Mouse (Mus musculus) liver, postnatal 0 days (tissue): ENCODE measurements at regions not wholly inside any gene's neighbourhood (a gene's known extent, or its start where the extent isn't known, plus 50 kb on each side); places are given as distances from the start of the nearest gene placed in this dataset.

ENCODE experiments used
- ATAC-seq: fragments of 200-750 bp; cut with Nextera tagmentation; 2 replicates; pipeline ENCODE4 v1.8.0; 2017; ENCODE audit warnings: mild to moderate bottlenecking, moderate library complexity
- DNase-seq: peaks from one replicate; pipeline ENCODE4 v3.0.0-alpha.2; 2016
- H3K27ac ChIP-seq: fragments of 300-500 bp; sonication (generic); 2 replicates; pipeline ENCODE4 v1.5.1; 2014; ENCODE audit warnings: antibody characterized with exemption, moderate library complexity, mild to moderate bottlenecking, low read depth
- H3K27me3 ChIP-seq: fragments of 300-500 bp; sonication (generic); 2 replicates; pipeline ENCODE4 v1.6.1; 2014; ENCODE audit warnings: low read length, control low read depth, mixed read lengths; ENCODE audit not compliant: insufficient read depth
- H3K36me3 ChIP-seq: fragments of 300-500 bp; sonication (generic); replicated peaks from 2 replicates; pipeline ENCODE4 v1.6.1; 2014; ENCODE audit warnings: mild to moderate bottlenecking, control low read depth, low read length, moderate library complexity, mixed read lengths; ENCODE audit not compliant: insufficient read depth
- H3K4me1 ChIP-seq: fragments of 300-500 bp; sonication (generic); 2 replicates; pipeline ENCODE4 v1.6.1; 2014; ENCODE audit warnings: antibody characterized with exemption, mild to moderate bottlenecking, control low read depth; ENCODE audit not compliant: insufficient read depth
- H3K4me2 ChIP-seq: fragments of 300-500 bp; sonication (generic); 2 replicates; pipeline ENCODE4 v1.6.1; 2014; ENCODE audit warnings: low read depth, mild to moderate bottlenecking, low read length, moderate library complexity, mixed read lengths
- H3K4me3 ChIP-seq: fragments of 300-500 bp; sonication (generic); 2 replicates; pipeline ENCODE4 v1.5.1; 2014; ENCODE audit warnings: low read depth, low read length
- H3K9ac ChIP-seq: fragments of 300-500 bp; sonication (generic); replicated peaks from 2 replicates; pipeline ENCODE4 v1.6.1; 2014; ENCODE audit warnings: mild to moderate bottlenecking, moderate library complexity
- H3K9me3 ChIP-seq: fragments of 300-500 bp; sonication (generic); 2 replicates; pipeline ENCODE4 v1.6.1; 2016; ENCODE audit warnings: mild to moderate bottlenecking, control low read depth, low read length, mixed read lengths
- CTCF ChIP-seq: sonication (generic); IDR thresholded peaks from 2 replicates; pipeline ENCODE4 v1.5.1; 2016; ENCODE audit warnings: antibody characterized with exemption, low read depth
- EP300 ChIP-seq: IDR thresholded peaks from 2 replicates; pipeline ENCODE4 v1.6.1; 2016; ENCODE audit warnings: antibody characterized with exemption, low read depth, mild to moderate bottlenecking
- WGBS: fragments of 180-500 bp; shearing (Covaris S2); extraction: QIAGEN DNeasy Blood & Tissue Kit; methylation state at CpG from one replicate; pipeline ENCODE4 v1.1.7; 2014; ENCODE audit not compliant: insufficient replicate concordance; 5-methylcytosine and 5-hydroxymethylcytosine counted together

DNA sequence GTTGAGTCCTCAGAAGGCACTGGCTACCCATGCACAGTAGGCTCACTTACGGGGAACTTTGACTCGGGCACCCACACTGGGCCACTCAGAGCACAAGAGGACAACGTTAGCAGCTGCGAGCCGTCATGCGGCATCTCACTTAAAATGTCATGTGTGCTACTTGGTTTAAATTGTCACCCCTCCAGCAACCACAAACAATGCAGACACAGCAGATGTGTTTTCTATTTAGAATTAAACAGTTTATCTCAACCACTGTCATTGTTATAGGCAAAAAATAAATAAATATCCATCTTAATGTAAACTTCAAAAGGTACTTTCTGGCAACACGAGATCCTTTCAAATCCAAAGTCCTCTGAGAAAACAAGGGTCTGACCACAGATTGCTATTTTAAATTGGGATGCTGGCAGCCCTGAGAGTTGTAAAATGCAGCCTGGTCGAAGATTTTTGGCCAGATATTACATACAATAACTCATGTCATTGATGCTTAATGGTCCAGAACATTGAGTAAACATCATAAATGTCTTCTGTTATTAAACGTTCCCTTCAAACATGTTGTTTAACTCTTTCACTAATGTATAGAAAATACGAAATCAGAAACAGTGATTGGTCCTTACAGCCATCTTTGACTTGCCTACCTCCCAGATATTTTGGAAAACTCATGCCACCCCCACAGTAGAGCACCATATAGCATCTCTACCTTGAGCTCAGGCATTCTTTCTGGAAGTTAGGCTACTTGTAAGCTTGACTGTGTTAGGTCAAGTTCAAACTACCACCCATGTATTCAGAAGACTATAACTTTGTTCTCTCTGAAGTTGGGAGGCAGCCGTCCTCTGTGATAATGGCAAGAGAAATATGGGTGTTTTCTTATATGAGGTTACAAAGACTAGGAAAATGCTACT, 232.8 kb upstream of the Tcf21 start:
- no peaks in the 10 kb centered on the region for H3K36me3 ChIP-seq
- no peak overlapping the region for H3K4me2 ChIP-seq
- H3K27me3 ChIP-seq, result no peaks in the 10 kb centered on the region
- TF ChIP-seq CTCF (no peak), EP300 (no peak)
- no peak for DNase-seq
- H3K27ac ChIP-seq, result no peak overlapping the region
- WGBS, result 76% methylated on average over 11 of the region's 11 CpGs
- H3K9me3 ChIP-seq, result no peaks in the 10 kb centered on the region
- no peak for ATAC-seq
- no peaks in the 10 kb centered on the region for H3K4me1 ChIP-seq
- H3K4me3 ChIP-seq, result no peak overlapping the region
- no peak overlapping the region for H3K9ac ChIP-seq

GRCm38 (mm10) chr10:23044466-23044865, 224.5 kb upstream of the Tcf21 start:
- H3K9ac ChIP-seq, result no peak overlapping the region
- H3K4me1 ChIP-seq, result no peaks in the 10 kb centered on the region
- TF ChIP-seq CTCF (no peak), EP300 (no peak)
- no peaks in the 10 kb centered on the region for H3K36me3 ChIP-seq
- no peaks in the 10 kb centered on the region for H3K27me3 ChIP-seq
- DNase-seq (no peak), ATAC-seq (no peak)
- no peak overlapping the region for H3K4me2 ChIP-seq
- no peak overlapping the region for H3K27ac ChIP-seq
- no peak overlapping the region for H3K4me3 ChIP-seq
- 53% methylated on average over 3 of the region's 3 CpGs for WGBS
- no peaks in the 10 kb centered on the region for H3K9me3 ChIP-seq

DNA sequence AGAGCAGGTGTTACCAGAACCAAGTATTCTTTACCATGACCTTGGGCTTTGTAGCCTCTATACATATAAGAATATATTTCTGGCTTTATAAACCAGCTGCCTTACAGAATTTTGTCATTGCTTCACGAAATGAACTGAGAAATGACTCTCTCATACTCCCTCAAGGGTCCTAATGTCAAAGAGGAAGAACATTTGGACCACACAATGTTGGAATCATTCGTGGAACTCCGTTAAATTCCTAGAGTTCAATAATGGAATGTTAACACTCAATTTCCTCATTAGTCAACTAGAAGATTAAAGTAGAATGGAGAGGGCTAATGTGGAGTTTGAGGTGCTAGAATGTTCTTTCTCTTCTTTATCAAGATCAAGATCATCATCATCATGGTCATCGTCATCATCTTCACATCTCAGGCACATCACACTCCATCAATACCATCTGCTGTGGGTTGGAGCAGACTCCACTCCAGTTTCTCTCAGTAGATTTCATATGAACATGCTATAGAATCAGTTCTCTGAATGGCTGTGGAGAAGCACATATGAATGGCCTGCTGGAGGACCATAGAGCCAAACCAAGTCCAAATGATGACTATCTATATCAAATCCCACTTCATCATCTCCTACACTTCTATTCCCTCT, 211.6 kb upstream of the Tcf21 start:
- TF ChIP-seq EP300 (no peak), CTCF (no peak)
- DNase-seq (no peak), ATAC-seq (no peak)
- no peaks in the 10 kb centered on the region for H3K4me1 ChIP-seq
- no peak overlapping the region for H3K4me3 ChIP-seq
- H3K27ac ChIP-seq, result no peak overlapping the region
- H3K36me3 ChIP-seq, result no peaks in the 10 kb centered on the region
- no peaks in the 10 kb centered on the region for H3K9me3 ChIP-seq
- H3K4me2 ChIP-seq, result no peak overlapping the region
- H3K9ac ChIP-seq, result no peak overlapping the region
- 59% methylated on average over 4 of the region's 4 CpGs for WGBS
- H3K27me3 ChIP-seq, result no peaks in the 10 kb centered on the region

DNA sequence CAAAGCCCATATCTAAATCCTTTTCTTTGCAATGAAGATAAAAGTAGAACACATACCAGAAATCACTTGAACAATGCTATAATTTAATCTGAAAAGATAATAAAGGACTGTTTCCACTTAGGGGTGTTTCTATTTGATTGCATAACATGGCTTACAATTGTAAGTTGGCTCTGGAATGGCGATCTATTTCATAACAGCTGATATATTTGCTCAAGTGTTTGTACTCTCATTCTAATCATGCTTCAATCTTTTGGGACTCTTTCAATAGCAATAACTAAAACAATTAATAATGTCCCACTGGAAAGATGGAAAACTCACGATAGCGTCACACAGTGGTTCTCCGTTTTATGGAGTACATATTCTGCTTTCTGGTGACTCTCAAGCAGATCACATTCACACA, 208.0 kb upstream of the Tcf21 start:
- DNase-seq, result no peak

DNA sequence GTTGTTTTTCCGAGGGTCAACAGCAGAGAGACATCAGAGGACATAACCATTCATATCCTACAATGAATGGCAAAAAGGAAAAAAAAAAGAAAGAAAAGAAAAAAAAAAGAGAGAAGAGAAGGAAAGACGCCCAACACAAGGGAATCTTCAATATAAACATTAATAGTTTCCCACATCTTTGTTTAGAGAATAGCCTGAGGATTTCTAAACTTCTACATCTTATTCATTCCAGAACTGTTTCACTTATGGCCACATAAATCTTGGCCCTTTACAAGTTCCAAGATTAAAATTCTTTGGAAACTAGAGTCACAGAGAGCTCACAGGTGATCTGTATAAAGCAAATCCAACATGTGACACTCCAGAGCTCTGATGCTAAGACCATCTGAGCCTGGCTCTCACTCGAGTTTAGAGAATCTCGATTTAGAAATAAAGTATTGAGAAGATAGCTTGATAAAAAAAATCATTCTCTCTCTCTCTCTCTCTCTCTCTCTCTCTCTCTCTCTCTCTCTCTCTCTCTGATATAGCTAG, 197.2 kb upstream of the Tcf21 start:
- 69% methylated on average over 4 of the region's 4 CpGs for WGBS
- no peak for DNase-seq
- no peaks in the 10 kb centered on the region for H3K9me3 ChIP-seq
- no peak overlapping the region for H3K4me2 ChIP-seq
- H3K27ac ChIP-seq, result no peak overlapping the region
- no peak for ATAC-seq
- no peaks in the 10 kb centered on the region for H3K36me3 ChIP-seq
- H3K9ac ChIP-seq, result no peak overlapping the region
- H3K4me3 ChIP-seq, result no peak overlapping the region
- H3K4me1 ChIP-seq, result no peaks in the 10 kb centered on the region
- H3K27me3 ChIP-seq, result no peaks in the 10 kb centered on the region
- TF ChIP-seq CTCF, result no peak
- TF ChIP-seq EP300, result no peak

More for the DNA sequence above, 208.0 kb upstream of the Tcf21 start:
- no peak overlapping the region for H3K9ac ChIP-seq
- H3K4me3 ChIP-seq, result no peak overlapping the region
- no peaks in the 10 kb centered on the region for H3K36me3 ChIP-seq
- no peaks in the 10 kb centered on the region for H3K4me1 ChIP-seq
- 82% methylated on average over 4 of the region's 4 CpGs for WGBS
- no peaks in the 10 kb centered on the region for H3K9me3 ChIP-seq
- H3K27me3 ChIP-seq, result no peaks in the 10 kb centered on the region
- no peak for ATAC-seq
- TF ChIP-seq CTCF (no peak), EP300 (no peak)
- H3K27ac ChIP-seq, result no peak overlapping the region
- H3K4me2 ChIP-seq, result no peak overlapping the region

- Histone ChIP-seq H3K36me3 (no peaks in the 10 kb centered on the region), H3K9me3 (no peaks in the 10 kb centered on the region), H3K27ac (no peak overlapping the region), H3K4me3 (no peak overlapping the region), H3K4me2 (no peak overlapping the region), H3K27me3 (no peaks in the 10 kb centered on the region), H3K9ac (no peak overlapping the region), H3K4me1 (no peaks in the 10 kb centered on the region)
- no peak for ATAC-seq
- 53% methylated on average over 3 of the region's 3 CpGs for WGBS
- TF ChIP-seq EP300, result no peak
- no peak for TF ChIP-seq CTCF
- DNase-seq, result no peak
These were observed 196.1 kb upstream of the Tcf21 start for GRCm38 (mm10) chr10:23015935-23016694.
